Mouse (Mus musculus): ENCODE data around the gene Htra3.

- no peak for TF ChIP-seq POLR2A (IDR thresholded peaks at IDR 0.05; ENCODE audit: control insufficient read depth in 1 of 2, insufficient read depth in 1 of 2, low read depth in 1 of 2, low read length in 2 of 2, poor library complexity in 1 of 2)
- TF ChIP-seq MYB (IDR thresholded peaks at IDR 0.05; ENCODE audit: low read depth, low read length) = no peak
- no peak for TF ChIP-seq SIN3A (IDR thresholded peaks at IDR 0.05; ENCODE audit: low read length)
- no peak for TF ChIP-seq POLR2AphosphoS2 (IDR thresholded peaks at IDR 0.05; ENCODE audit: low read length)
- TF ChIP-seq GATA1 (IDR thresholded peaks at IDR 0.05; ENCODE audit: low read depth, low read length) = no peak
- no peak for TF ChIP-seq ZNF384 (IDR thresholded peaks at IDR 0.05; ENCODE audit: low read depth, low read length)
- TF ChIP-seq BHLHE40 (IDR thresholded peaks at IDR 0.05; ENCODE audit: borderline replicate concordance, low read depth, low read length) = no peak
- TF ChIP-seq EP300 (IDR thresholded peaks at IDR 0.05; ENCODE audit: low read depth in 1 of 2, low read length in 2 of 2) = no peak
- no peak for TF ChIP-seq CTCF (IDR thresholded peaks at IDR 0.05 in 2 of 3, conservative IDR thresholded peaks at IDR 0.05 in 1 of 3; ENCODE audit: control insufficient read depth in 1 of 3, insufficient read depth in 1 of 3, low read depth in 2 of 3, low read length in 3 of 3, poor library complexity in 1 of 3, severe bottlenecking in 1 of 3)
These were observed 67.7 kb downstream of the Htra3 start for GRCm38 (mm10) chr5:35611900-35612299.

All from MEL (cell line).